Mouse (Mus musculus) heart, postnatal 10 days (tissue): ENCODE data around the gene Usp19. TPM values are rescaled to one million over a fixed set of nuclear protein-coding genes. Genes with fewer than 3 reads are reported as not detected.
A peak's percentile ranks its signal among the peaks of the same experiment; 100 is the strongest.

ENCODE experiments used
- DNase-seq, 2 experiments: peaks; one replicate each; pipeline ENCODE4 v3.0.0; 2021
- intact Hi-C: fragments of 180-260 bp; cut with DNase I; formaldehyde crosslinking; loops from one replicate; pipeline ENCODE4 v1.15.1; 2025
- total RNA-seq, 2 experiments: library from RNA; stranded (reverse); gene quantifications; 2 replicates each; pipeline ENCODE4 v1.2.3; 2021

The Usp19 gene
- total RNA-seq, 2 experiments from 2014 or later, result 98.4 to 103 TPM

DNA sequence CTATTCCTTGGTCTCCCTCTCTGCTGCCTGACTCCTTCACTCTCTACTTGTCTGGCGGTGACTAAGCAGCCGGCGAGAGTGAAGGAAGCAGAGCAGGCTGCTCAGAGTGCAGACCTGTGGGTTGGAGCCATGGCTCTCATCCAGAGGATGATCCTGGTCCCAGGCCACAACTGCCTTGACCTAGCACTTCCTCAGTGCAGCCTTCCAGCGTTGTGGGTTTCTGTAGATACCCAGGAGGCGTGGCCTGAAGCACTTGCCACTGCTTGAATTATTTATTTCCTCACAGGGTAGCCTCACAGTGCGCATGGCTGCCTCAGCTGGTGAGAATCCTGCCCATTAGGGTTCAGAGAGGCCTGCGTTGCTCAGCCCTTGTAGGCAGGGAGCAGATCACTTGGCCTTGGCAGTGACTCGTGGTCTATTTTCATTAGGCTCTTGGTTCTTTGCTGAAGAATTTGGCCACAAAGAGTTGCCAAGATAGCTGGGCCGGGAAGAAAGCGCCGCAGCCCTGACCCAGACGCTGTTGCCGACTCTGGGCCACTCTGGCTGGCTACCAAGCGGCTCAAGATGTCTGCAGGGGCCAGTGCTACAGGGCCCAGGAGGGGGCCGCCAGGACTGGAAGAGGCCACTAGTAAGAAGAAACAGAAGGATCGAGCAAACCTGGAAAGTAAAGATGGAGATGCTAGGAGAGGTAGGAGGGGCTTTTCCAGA lies 1.8 kb downstream of the Usp19 start:
- DNase-seq, result peak; percentile 47 to 53
- intact Hi-C loops, result loop anchor here (2.0 kb wide), 1 partner anchor 15 kb away; the partner anchor contains the start of gene Qars

DNA sequence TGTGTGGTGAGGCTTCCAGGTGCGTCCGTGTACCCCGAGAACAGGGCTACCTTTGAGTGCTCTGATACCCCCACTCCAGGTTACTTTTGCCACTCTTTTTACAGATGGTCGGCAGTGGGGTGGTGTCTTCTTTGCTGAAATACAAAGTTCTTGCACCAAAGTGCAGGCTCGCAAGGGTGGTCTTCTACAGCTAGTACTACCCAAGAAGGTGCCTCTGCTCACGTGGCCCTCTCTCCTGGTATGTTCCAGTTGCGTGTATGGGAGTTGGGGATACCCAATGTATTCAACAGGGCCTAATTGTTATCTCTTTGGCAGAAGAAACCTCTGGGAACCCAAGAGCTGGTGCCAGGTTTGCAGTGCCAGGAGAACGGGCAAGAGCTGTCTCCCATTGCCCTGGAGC lies 2.8 kb downstream of the Usp19 start:
- intact Hi-C loops, result loop anchor here (2.0 kb wide), 1 partner anchor 14 kb away; the partner anchor contains the start of gene Qars

DNA sequence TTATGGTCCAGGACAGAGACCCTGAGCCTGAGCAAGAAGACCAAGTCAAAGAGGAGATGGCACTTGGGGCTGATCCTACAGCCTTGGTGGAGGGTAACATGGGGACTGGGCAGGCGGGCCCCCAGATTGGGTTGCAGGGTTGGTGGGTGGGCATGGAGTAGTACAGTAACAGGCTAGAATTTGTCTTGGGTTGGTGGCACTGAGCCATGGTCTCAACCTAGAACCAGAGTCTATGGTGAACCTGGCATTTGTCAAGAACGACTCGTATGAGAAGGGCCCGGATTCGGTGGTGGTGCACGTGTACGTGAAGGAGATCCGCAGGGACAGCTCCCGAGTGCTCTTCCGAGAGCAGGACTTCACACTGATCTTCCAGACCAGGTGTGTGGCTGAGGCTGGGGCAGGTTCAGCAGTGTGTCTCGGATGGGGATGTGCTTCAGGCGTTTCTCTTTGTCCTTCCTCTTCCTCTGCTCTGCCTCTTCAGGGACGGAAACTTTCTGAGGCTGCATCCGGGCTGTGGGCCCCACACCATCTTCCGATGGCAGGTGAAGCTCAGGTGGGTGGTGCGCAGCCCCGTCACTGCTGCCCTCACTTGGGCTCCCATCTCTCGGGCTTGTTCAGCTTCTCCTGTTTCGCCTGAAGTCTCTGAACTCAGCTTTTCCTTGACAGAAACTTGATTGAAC lies 3.9 kb downstream of the Usp19 start:
- DNase-seq, result no peak
- intact Hi-C loops, result no loop called here

More for the DNA sequence above, 2.8 kb downstream of the Usp19 start:
- no peak for DNase-seq

DNA sequence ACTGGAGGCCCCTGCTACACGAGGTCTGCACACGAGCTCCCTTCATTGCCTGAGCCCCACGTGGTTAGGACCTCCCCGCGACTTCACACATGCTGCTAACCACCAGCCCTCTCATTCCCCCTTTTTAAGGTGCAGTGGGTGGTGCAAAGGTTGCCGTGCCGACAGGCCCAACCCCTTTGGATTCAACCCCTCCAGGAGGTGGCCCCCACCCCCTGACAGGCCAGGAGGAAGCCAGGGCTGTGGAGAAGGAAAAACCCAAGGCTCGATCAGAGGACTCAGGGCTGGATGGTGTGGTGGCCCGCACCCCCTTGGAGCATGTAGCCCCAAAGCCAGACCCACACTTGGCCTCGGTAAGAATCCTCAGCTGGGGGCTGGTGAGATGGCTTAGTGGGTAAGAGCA lies 4.5 kb downstream of the Usp19 start:
- intact Hi-C loops, result no loop called here
- no peak for DNase-seq

DNA sequence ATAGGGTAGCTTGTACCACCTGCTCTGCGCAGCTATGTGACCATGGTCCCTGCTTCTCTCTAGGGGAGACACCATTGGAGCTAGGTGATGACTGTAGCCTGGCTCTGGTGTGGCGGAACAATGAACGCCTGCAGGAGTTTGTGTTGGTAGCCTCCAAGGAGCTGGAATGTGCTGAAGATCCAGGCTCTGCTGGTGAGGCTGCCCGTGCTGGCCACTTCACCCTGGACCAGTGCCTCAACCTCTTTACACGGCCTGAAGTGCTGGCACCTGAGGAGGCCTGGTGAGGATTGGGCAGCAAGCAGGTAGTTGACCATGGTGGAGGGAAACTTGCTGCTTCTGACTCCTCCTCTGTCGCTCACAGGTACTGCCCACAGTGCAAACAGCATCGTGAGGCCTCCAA lies 8.8 kb downstream of the Usp19 start:
- no peak for DNase-seq
- intact Hi-C loops, result no loop called here

DNA sequence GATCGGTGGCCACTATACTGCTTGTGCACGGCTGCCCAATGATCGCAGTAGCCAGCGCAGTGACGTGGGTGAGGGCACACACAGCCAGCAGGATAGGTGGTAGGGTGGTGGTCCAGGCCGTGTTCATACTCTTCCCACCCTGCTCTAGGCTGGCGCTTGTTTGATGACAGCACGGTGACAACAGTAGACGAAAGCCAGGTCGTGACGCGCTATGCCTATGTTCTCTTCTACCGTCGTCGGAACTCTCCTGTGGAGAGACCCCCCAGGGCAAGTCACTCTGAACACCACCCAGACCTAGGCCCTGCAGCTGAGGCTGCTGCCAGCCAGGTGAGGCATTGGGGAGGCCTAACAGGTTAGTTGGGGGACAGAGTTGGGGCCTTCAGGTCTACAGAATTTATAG lies 9.5 kb downstream of the Usp19 start:
- intact Hi-C loops, result no loop called here
- DNase-seq, result no peak

DNA sequence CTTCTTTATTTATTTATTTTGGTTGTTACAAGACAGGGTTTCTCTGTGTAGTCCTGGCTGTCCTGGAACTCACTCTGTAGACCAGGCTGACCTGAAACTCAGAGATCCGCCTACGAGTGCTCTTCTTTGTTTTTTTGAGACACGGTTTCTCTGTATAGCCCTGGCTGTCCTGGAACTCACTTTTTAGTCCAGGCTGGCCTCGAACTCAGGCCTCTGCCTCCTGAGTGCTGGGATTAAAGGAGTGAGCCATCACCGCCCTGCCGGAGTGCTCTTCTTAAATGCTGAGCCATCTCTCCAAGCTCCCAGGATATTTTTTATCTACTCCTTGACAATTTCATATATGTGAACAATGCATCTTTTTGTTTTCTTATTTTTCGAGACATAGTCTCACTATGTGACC lies 16.5 kb downstream of the Usp19 start:
- intact Hi-C loops, result loop anchor here (2.0 kb wide), 1 partner anchor 14 kb away; no protein-coding TSS in a partner anchor
- DNase-seq, result no peak

DNA sequence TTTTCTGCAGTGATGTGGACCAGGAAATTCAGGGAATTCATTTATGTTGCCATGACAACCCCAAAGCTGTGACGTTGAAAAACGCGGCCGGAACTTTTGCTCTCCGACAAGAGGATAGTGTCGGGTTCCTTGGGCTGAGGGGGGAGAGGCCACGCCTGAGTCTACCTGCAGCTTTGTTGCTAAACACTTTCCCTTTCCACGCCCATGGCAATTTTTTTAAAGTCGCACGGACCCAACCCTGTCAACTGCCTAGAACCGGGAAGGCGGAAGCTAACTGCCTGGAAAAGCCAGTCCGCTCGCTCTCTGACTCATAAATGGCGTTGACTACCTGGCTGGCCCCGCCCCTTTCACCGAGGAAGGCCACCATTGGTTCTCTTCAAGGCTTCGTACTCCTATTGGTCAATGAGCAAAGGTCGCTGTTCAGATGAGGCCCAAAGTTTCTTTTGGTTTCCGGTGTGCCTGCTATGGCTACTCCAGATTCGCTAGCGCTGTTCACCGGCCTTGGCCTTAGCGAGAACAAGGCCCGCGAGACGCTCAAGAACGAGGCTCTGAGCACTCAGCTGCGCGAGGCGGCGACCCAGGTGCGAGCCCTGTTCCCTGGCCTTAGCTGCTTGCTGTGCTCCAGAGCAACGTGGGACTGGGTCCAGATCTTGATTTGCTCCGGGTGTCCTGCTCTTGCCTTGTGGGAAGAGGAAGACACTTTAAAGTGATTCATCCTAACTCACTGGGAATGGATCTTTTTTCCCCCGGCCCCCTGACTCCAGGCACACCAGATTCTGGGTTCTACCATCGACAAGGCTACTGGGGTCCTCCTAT lies 17.4 kb downstream of the Usp19 start, which contains the start of gene Qars:
Gene Qars, plus strand, starts transcription at position 88 of the 816 bp plus-strand sequence.
- DNase-seq, result peak; percentile 96
- intact Hi-C loops, result loop anchor here (2.0 kb wide), 1 partner anchor 15 kb away; no protein-coding TSS in a partner anchor

DNA sequence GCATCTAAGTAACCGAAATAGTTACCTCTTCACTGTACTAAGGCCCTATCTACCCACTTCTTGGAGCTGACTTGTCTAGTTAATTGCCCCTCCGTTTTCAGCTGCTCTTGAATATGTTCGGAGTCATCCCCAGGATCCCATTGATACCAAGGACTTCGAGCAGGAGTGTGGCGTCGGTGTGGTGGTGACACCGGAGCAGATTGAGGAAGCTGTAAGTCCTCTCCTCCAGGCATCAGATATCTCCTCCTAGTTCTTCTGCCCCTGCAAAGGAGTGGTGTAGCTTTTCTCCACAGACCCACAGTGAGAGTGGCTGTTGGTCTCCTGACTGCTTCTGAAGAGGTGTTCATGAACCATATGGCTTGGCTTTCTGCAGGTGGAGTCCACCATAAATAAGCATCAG lies 18.4 kb downstream of the Usp19 start:
- DNase-seq, result no peak
- intact Hi-C loops, result no loop called here

DNA sequence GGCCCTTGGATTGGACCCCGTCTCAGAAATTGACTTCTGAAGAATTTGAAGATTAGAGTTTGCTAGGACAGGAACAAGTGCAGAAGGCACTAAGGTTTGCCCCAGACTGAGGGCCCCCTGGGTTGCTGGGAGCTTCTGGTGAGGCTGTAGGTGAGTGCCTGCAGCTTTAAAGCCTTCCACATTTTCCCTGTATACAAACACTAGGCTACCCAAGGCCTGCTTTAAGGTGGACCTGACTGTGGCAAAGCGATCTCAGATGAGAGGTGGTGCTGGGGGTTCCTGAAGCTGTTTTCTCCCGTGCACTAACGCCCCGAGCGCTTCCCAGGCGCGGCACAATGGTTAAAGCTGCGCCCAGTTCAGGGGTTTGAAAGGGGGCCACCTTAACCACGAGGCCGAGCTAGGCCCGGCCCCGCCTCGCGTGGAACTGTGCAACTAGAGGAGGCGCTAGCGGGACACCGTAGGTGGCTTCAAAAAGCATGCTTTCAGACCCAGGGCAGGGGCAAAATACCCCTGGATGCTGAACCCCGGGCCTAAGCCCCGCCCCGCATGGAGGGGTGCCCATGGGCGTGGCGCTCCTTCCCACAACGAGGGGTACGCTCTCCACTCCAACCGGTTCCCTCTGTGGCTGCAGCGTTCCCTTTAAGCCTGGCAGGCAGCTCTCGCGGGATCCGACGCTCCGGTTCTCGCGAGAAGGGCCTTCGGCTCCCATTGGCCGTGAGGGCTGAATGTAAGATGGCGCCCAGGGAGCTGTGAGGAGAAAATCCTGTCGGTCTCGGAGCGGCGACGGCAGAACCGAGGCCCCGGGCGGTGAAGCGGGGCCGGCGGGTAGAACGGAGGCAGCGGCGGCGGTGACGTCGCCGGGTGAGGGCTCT lies 26.2 kb downstream of the Usp19 start, which contains the start of gene Qrich1:
Gene Qrich1, plus strand, starts transcription at position 427 of the 872 bp plus-strand sequence.
- intact Hi-C loops, result loop anchor here (5.0 kb wide), 1 partner anchor 41 kb away; no protein-coding TSS in a partner anchor
- peak; percentile 97 for DNase-seq

DNA sequence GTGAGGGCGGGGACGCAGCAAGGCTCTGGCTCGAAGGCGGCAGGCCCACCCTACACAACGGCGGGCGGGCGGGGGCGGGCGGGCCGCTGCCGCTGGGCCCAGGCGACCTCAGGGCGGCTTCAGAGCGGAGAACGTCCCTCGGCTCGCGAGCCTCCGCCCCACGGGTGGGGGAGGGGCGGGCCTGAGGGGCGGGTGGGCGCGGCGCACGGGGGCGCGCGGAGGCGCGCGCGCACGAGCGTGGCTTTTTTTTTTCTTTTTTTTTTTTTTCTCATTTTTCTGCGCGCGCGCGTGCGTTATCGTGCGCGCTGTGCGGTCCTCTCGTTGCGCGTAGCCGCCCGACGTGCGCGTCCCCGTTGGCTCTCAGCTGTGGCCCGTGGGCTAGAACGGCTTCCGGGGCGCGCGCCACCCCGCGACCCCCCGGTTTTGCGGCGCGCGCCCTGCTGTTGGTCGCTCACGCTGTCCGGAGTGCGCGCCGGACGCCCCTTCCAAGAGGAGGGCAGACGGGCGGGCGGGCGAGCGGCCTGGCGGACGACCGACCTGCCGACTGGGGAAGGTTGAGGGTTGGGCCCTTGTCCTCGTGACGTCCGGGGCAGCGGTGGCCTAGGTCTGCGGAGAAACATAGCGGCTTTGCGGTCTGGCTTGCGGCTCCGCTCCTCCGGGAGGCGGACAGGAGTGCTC lies 27.0 kb downstream of the Usp19 start:
- intact Hi-C loops, result loop anchor here (5.0 kb wide), 1 partner anchor 40 kb away; no protein-coding TSS in a partner anchor

DNA sequence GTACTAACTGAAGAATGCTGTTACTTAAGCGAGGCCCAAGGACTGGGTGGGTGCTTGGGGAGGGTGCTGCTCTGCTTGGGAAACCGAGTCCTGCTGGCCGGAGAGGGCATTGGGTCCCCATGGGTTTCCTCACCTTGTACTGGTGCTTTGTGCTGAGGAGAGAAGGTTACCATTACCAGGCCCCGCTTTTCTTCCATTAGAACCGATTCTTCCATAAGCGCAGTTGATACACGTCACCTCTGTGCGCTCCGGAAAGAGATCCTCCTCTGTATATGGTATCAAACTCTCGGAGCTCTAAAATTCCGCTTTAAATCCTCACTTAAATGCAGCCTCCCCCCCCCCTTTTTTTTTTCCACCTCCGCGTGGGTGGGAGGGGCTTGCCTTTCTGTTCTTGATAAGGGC lies 27.5 kb downstream of the Usp19 start:
- peak in 1 of 2 experiments; percentile 56 for DNase-seq
- intact Hi-C loops, result loop anchor here (5.0 kb wide), 1 partner anchor 39 kb away; no protein-coding TSS in a partner anchor

More for the DNA sequence above, 27.0 kb downstream of the Usp19 start:
- peak; percentile 88 for DNase-seq

DNA sequence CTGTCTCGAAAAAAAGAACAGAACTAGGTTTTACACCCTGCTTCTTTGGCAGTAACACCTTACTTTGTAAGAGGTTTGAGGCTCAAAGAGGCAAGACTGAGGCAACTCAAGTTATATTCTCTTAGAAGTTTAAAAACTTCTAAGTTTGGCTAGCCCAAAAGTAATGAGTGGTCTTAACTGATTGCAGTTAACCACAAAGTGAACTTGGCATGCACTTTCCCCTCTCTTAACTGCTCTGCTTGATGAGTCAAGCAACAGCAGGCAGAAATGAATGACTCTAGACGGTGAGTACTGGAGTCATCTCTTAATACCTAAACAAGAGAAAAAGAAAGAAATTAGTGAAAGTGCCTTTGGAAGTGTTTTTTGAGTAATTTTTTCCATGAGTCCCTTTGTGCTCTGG lies 31.2 kb downstream of the Usp19 start:
- no peak for DNase-seq
- intact Hi-C loops, result no loop called here

DNA sequence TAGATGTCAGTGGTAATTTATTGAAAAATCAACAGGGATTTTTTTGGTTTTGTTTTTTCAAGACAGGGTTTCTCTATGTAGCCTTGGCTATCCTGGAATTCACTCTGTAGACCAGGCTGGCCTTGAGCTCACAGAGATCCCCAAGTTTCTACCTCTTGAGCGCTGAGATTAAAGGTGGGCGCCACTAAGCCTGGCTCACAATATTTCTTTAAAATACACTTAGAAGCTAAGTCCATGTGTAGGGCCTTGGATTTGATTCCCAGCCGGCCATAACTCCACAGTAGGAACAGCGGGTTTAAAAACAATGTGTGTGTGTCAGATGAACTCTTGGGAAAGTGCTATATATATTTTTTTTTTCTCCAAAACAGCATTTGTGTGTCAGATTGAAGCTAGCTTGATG lies 32.9 kb downstream of the Usp19 start:
- DNase-seq, result no peak
- intact Hi-C loops, result no loop called here

DNA sequence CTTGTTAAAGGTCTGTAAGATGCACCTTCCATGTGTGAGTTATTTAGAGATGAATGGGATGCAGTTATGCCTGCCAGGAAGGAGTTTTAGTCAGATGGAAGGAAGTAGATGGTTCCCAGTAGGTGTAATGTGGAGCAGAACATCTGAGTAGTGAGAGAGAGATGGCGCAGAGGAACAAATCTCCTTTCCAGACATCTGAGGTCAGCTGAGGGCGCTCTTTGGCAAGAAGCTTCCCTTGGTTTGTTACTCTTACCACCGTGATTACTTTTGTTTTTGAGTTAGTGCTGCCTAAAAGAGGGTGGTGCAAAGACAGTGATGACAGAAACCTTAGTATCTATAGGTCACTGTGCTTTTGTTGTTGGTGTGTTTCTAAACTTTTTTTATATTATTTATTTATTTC lies 35.0 kb downstream of the Usp19 start:
- intact Hi-C loops, result no loop called here
- no peak for DNase-seq

DNA sequence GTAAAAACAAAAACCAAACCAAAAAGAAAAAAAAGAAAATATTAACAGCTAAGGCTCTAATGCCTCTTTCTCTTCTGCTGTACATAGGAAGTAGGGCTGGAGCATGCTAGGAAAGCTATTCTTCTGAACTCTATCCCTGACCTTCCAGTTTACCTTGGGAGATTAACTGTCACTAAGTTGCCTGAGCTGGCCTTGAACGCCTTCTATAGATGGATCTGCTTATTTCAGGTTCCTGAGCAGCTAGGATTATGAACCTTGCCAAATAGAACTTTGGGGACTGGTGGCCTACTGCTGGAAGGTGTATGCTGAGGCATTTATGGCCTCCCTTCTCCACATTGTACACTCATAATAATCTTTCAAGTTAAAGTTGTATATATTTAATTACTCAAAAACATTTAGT lies 40.6 kb downstream of the Usp19 start:
- intact Hi-C loops, result loop anchor here (10.0 kb wide), 1 partner anchor 736 kb away; no protein-coding TSS in a partner anchor
- no peak for DNase-seq

DNA sequence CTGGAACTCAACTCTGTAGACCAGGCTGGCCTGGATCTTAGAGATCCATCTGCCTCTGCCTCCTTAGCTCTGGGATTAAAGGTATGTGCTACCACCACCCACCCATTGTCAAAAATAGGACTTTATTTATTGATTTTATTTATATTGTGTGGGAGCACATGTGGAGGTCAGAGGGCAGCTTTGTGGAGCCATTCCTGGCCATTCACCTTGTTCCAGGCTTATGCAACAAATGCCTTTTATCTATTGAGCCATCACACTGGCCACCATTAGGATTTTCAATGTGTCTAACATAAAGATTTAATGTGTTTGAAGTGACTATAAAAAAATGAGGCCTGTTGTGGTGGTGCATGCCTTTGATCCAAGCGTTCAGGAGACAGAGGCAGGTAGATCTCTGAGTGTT lies 41.1 kb downstream of the Usp19 start:
- DNase-seq, result no peak
- intact Hi-C loops, result loop anchor here (10.0 kb wide), 1 partner anchor 737 kb away; no protein-coding TSS in a partner anchor

DNA sequence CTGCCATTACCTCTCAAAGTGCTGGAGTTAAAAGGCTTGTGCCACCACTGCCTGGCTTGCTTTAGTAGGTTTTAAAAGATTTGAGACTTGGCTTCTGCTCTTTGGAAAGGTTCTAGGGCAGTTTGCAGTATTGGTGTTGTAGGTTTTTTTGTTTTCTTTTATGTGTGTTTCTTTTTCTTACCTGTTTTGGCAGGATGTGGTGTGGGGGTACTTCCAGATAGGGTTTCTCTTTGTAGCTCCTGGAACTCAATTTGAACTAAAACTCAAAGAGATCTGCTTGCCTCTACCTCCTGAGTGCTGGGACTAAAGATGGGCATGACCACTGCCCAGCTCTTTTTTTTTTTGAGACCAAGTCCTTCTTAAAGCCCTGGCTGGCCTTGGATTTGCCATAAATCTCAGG lies 50.4 kb downstream of the Usp19 start:
- intact Hi-C loops, result no loop called here
- DNase-seq, result no peak

DNA sequence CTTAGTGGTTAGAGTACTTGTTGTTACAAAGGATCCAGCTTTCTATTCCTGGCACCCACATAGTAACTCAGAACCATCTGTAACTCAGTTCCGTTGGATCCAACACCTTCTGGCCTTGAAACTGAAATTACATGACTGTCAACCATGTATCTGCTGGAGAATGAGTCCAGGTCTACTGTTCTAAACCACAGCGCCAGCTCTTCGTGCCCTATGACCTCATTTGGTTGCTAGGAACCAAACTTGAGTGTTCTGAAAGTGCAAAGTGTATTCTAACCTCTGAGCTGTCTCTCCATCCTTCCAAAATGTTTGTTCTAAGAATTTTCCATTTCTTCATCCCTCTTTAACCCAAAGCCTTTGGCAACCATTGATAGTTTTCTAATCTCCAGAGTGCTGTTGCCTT lies 55.6 kb downstream of the Usp19 start:
- intact Hi-C loops, result no loop called here
- no peak for DNase-seq
